Mouse (Mus musculus): ENCODE measurements at regions not wholly inside any gene's neighbourhood (a gene's known extent, or its start where the extent isn't known, plus 50 kb on each side); places are given as distances from the start of the nearest gene placed in this dataset.

- DNase-seq (ENCODE audit: low read depth, low spot score) = no peak
Observed at GRCm38 (mm10) chr13:90738513-90738912, 166.6 kb downstream of the Atp6ap1l start.

- no peak for DNase-seq (ENCODE audit: low read depth, low spot score)
Observed at GRCm38 (mm10) chr13:90733265-90733664, 171.9 kb downstream of the Atp6ap1l start.

DNA sequence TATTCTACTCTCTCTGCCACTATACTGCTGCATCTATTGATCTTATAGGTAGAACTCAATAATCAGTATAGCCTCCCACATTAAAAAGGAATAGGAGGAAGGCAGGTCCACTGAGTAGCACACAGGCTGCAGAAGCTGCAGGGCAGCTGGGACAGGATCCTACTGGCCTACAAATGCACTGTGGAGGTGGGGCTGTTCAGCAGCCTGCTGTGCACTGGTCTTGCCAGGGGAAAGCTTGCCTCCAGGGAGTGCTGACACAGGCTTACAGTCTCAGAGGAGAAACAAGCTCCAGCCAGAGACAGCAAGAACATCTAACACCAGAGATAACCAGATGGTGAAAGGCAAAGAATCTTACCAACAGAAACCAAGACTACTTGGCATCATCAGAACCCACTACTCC lies 176.1 kb downstream of the Atp6ap1l start:
- peak; percentile 23 for DNase-seq (ENCODE audit: low read depth, low spot score)

DNA sequence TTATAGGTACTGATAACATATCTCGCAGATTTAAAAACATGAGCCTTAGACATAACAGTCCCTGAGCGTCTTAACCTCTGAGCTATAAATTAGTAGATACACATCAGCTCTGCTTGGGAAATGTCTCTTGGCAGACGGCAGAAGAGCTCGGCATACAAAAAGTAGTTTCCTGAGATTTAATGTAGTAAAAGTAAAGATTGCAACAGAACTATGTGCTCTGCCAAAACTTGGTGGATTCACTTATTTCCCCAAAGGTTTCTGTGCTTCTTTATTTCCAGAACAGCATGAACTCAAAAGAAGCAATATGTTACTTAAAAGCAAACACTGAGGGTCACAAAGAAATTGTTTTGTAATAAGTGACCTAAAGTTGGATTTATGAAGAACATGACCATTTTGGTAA lies 177.3 kb downstream of the Atp6ap1l start:
- no peak for DNase-seq (ENCODE audit: low read depth, low spot score)

- no peak for DNase-seq (ENCODE audit: low read depth, low spot score)
Observed at GRCm38 (mm10) chr13:90725053-90725827, 179.9 kb downstream of the Atp6ap1l start.

GRCm38 (mm10) chr13:90724598-90724997 lies 180.6 kb downstream of the Atp6ap1l start:
- DNase-seq (ENCODE audit: low read depth, low spot score) = no peak

- DNase-seq (ENCODE audit: low read depth, low spot score) = no peak
Observed at GRCm38 (mm10) chr13:90723533-90723898, 181.6 kb downstream of the Atp6ap1l start.

DNA sequence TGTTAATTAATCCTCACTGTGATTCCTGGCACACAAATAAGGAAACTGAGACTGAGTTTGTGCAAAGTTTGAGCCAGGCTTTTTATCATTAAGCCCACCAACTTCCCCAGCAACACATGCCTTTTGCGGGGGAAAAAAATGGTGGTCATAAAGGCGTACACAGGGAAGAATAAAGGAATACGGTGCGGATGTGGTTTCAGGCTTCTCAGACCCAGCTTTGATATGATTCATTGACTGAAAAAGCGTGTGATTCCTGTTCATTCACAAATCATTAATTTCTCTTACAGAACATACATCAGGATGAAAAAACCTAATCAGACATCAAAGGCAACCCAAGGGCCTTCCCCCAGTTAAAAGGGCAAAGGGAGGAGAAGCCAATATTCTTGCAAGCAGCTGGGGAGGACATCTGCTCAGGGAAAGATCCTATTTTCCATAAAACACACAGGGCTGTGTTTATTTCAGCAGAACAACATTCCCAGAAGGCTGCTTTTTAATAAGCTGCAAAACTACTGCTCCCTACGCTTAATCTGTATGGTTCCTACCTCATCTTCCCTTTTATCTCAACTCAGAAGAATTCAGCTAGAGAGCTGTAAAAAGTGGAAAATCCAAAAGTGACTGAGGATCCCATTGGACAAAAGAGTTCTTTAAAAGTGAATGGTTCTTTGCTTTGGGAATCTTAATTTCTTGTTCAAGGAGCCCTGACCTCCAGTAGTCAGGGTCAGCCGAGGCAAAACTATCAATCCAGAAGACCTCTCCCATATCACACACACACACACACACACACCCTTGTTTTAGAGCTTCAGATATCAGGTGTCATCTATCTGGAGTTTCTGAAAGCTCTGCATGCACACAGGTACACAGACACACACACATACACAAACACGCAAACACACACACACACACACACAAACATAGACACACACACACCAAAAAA lies 182.3 kb downstream of the Atp6ap1l start:
- DNase-seq (ENCODE audit: low read depth, low spot score) = peak; percentile 14

DNA sequence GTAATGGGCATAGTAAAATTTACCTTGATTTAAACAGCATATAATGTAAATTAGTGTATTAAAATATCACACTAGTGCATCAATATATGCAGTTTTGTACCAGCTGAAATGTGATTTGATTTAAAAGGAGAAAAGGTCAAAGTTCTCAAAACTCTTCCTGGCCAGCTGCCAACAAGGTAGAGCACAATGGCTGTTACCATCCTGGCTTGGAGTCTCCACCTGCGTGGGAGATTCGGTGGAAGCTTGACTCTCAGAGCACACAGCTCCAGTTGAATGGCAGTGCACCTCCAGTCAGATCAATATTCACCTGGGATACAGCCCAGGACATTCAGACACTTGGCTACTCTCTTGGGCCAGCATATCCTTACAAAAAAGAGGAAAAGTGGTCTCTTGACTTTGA lies 220.8 kb downstream of the Atp6ap1l start:
- no peak for DNase-seq (ENCODE audit: low read depth, low spot score)

DNA sequence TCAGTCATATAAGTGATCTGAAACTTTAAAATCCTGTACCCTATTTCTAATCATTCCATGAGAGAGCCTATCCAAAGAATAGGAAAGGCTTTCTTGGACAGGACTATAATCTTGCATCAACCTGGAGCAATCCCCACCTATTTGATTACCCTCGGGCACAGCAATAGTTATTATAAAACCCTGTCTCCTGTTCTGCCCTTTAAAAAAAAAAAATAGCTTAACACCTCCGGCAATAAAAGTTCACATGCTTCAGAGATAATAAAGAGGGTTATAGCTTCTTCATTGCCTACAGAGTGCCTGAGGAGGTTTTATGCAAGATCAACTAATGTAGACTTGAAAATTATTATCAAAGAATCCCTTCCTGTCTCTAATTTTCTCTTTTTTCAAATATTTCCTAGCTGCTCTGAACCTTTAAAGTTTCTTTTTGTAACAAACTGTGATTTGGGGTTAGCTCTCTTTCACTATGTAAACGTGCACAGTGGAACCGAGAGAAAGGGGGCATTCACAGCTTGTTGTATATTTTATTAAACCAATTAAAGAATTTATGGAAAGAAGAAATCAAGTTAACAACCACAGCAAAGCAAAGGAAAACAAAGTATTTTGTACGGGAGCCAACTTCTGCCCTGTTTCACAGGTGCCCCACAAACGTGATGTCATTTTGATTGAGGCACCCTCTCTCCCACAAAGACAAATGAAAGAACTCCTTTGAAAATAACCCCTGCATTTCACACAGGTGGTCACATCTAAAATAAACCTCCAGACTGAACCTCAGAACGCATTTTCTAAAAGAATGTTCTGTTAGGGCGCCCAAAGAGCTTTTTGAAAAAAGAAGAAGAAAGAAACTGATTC lies 225.8 kb downstream of the Atp6ap1l start:
- peak; percentile 2 for DNase-seq (ENCODE audit: low read depth, low spot score)

GRCm38 (mm10) chr13:90673823-90674222 lies 231.3 kb downstream of the Atp6ap1l start:
- no peak for DNase-seq (ENCODE audit: low read depth, low spot score)

- DNase-seq (ENCODE audit: low read depth, low spot score) = no peak
Observed at GRCm38 (mm10) chr13:90673079-90673478, 232.1 kb downstream of the Atp6ap1l start.

DNA sequence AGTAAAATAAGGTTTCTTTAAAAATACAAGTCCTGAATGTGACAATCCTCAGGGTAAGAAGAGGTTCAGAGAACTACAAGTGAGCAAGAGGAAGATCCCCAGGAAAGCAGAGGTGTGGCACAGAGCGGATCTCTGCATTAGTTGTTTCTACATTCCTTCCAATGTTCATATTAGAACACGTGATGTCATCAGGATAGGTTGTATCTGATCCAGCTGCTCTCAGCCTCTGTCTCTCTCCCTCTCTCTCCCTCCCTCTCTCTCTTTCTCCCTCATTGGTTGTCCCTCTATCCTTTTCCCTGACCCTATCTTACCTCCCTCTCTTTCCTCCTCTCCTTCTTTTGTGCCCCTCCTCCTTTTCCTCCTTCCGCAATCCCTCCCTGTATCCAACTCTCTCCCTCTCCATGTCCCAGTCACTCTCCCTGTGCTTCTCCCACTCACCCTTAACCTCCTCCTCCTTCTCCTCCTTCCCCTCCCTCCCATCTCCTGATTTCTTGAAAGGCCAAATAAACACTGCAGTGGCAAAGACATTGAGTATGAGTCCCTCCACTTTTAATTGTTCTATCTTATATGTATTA lies 243.5 kb downstream of the Atp6ap1l start:
- DNase-seq (ENCODE audit: low read depth, low spot score) = no peak

GRCm38 (mm10) chr13:90660950-90661349 lies 244.2 kb downstream of the Atp6ap1l start:
- DNase-seq (ENCODE audit: low read depth, low spot score) = no peak

GRCm38 (mm10) chr13:90659087-90659486 lies 246.1 kb downstream of the Atp6ap1l start:
- DNase-seq (ENCODE audit: low read depth, low spot score) = no peak

DNA sequence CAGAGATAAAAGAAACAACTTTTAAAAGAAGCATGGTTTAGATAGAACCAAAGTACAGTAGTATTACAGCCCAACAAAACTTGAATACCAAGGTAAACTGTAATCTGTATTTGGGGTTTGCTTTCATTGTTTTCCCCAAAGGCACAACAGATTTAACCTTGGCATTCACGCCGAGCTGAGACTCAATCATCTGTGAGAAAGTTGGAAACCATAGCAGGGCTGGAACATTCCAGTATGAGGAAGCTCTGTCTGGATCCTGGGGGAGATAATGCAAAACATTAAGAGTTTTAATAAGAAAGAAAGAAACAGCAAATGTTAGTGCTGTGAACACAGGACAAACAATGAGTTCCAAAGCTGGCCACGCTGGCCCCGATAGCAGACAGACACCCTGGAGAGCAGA lies 258.8 kb downstream of the Atp6ap1l start:
- no peak for DNase-seq (ENCODE audit: low read depth, low spot score)

- no peak for DNase-seq (ENCODE audit: low read depth, low spot score)
Observed at GRCm38 (mm10) chr13:90644216-90644615, 260.9 kb downstream of the Atp6ap1l start.

DNA sequence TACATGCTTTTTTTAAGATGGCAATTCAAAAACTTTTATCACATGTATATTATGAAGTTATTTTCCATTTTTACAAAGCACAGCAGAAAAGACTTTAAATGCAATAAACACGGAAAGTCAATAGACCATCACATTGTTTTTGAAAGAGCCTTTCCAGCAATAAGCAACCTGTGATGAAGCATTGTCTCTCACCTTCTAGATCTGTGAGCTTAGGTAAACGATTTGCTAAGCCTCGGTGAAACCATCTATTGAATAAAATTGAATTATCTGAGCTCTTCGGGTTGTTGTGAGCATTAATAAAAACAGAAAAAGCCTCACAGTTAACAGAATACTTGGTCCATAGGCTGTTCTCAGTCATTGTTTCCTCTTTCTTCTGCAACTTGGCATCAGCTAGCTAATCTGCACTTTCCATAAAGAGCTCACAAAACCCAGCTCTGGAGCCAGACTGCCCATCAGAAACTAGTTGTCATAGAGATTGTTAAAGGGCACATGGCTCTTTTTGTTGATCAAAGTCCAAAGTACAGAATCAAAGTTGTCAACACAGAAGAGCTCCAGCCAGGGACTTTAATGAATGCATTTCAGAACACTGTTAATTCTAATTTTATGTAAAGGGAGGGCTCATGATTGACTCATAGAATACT lies 261.5 kb downstream of the Atp6ap1l start:
- DNase-seq (ENCODE audit: low read depth, low spot score) = peak; percentile 3

DNA sequence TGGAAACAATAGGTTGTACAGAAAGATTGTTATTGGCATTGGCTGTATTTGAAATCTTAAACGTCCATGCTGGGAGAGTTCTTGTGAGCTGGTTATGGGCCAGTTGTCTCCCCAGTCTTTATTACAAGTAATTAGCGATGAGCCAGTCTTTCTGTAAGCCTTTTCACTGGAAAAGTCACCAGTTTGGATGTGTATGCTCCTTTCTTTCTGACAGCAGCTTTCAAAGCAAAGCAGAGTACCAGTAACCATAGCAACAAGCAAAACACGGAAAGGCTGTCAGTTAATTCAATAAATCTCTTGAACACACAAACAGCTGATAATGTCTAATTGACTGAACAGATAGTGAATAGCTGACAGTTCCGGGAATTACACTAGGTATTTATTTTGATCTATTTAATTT lies 262.0 kb downstream of the Atp6ap1l start:
- DNase-seq (ENCODE audit: low read depth, low spot score) = peak; percentile 35

GRCm38 (mm10) chr13:90642206-90642823 lies 262.8 kb downstream of the Atp6ap1l start:
- no peak for DNase-seq (ENCODE audit: low read depth, low spot score)
